Mouse (Mus musculus) forebrain, embryonic 10.5 days (tissue): ENCODE measurements around the gene Mns1. TPM values are rescaled to one million over a fixed set of nuclear protein-coding genes. Genes with fewer than 3 reads are reported as not detected.
"Not testable (repeated sequence)": the region's sequence is repeated elsewhere in the genome, so short reads cannot be mapped to it uniquely, and the experiment has no call there.

Experiments used
- DNase-seq: peaks from one replicate; pipeline ENCODE4 v3.0.0-alpha.2; 2017; ENCODE audit warnings: low spot score; ENCODE audit errors: extremely low spot score
- H3K27ac ChIP-seq: fragments of 300-500 bp; sonication (generic); 2 replicates; pipeline ENCODE4 v1.5.1; 2016; ENCODE audit warnings: mild to moderate bottlenecking
- H3K27me3 ChIP-seq: fragments of 300-500 bp; sonication (generic); 2 replicates; pipeline ENCODE4 v1.6.1; 2016; ENCODE audit warnings: mild to moderate bottlenecking; ENCODE audit not compliant: poor library complexity, severe bottlenecking
- H3K36me3 ChIP-seq: fragments of 300-500 bp; sonication (generic); replicated peaks from 2 replicates; pipeline ENCODE4 v1.6.1; 2016; ENCODE audit warnings: mild to moderate bottlenecking, moderate library complexity
- H3K4me1 ChIP-seq: fragments of 300-500 bp; sonication (generic); 2 replicates; pipeline ENCODE4 v1.6.1; 2016
- H3K4me3 ChIP-seq: fragments of 300-500 bp; sonication (generic); 2 replicates; pipeline ENCODE4 v1.5.1; 2016; ENCODE audit warnings: mild to moderate bottlenecking, moderate library complexity
- H3K9me3 ChIP-seq: fragments of 300-500 bp; sonication (generic); 2 replicates; pipeline ENCODE4 v1.6.1; 2016; ENCODE audit warnings: mild to moderate bottlenecking, moderate library complexity
- WGBS: fragments of 180-500 bp; shearing (Covaris S2); methylation state at CpG from one replicate; pipeline ENCODE4 v1.1.7; 2016; 5-methylcytosine and 5-hydroxymethylcytosine counted together
- polyA plus RNA-seq: library from polyadenylated mRNA; unstranded; fragments of >200 nt; fragmentation: Nextera tagmentation; extraction: Ambion mirVana; gene quantifications from 2 replicates; pipeline ENCODE4 v1.2.1, GENCODE M21; 2016

Mns1 gene
- polyA plus RNA-seq, 1 experiment from 2014 or later, result 61.8 TPM

DNA sequence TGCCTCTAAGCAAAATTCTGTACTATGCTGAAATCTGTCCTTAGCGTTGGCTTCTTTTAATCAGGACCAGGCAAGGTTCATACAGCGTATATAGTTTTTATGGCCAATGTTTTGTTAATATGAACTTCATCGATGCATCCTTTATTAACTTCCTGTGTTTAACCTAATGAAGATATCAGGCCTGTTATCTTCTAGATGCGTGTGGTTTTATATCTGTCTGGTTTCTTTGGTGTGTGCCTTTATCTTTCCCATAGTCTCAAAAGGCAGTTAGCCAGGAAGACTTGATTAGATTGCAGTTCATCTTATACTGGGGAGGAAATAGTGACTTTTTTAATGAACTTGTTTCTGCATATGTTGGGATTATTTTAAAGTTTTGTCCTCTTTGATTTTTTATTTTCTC lies 2.5 kb downstream of the Mns1 start:
- WGBS, result 95% methylated on average over 4 of the region's 4 CpGs

DNA sequence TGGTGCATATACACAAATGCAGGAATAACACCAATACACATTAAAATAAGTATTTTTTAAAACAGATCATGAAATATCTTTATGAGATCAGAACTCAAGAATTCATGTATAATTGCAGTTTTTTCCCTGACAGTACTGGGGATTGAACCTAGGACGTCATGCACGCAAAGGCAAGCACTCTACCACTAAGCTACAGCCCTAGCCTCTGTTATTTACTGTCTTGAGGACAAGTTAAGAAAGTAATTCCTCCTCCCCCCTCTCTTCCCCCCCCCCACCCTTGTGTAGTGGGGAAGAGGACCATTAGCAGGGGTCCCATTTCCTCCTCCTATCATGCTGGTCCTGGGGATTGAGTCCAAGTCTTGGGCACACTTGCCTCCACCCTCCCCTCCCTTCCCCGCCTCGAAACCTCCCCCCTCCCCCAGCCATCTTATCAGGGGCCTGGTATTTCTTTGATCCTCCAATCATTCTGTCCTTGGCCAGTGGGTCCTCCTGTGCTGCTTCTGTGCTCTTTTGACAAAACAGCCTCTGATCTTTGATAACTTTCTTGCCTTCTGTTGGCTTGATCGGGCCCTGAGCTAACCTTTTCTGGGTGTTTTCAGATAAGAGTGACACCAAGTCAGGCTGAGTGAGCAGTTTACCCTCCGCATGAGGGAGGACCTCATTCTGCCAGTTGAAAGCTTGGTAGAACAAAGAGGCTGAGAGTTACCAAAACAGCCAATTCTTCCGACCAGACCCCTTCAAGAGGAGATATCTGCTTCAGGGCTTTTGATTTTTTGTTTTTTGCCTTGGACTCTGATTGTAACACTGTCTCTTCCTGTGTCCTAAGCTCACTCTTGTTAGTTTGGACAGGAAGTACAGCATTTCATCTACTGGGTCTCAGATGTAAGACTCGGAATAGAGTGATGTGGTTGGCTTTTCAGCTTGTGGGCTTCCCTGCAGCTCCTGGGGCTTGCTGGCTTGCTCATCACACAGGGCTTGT lies 3.4 kb downstream of the Mns1 start:
- Histone ChIP-seq H3K4me3 (no peak overlapping the region), H3K36me3 (peaks cover 59% of the 10 kb centered on the region), H3K27me3 (no peaks in the 10 kb centered on the region), H3K9me3 (no peaks in the 10 kb centered on the region), H3K27ac (no peak overlapping the region), H3K4me1 (peaks cover 22% of the 10 kb centered on the region)
- no peak for DNase-seq
- WGBS, result 82% methylated on average over 8 of the region's 8 CpGs

More for the DNA sequence above, 2.5 kb downstream of the Mns1 start:
- no peak overlapping the region for H3K27ac ChIP-seq
- peaks cover 50% of the 10 kb centered on the region for H3K36me3 ChIP-seq
- no peak overlapping the region for H3K4me3 ChIP-seq
- no peaks in the 10 kb centered on the region for H3K9me3 ChIP-seq
- H3K27me3 ChIP-seq, result no peaks in the 10 kb centered on the region
- peaks cover 24% of the 10 kb centered on the region for H3K4me1 ChIP-seq
- DNase-seq, result no peak

DNA sequence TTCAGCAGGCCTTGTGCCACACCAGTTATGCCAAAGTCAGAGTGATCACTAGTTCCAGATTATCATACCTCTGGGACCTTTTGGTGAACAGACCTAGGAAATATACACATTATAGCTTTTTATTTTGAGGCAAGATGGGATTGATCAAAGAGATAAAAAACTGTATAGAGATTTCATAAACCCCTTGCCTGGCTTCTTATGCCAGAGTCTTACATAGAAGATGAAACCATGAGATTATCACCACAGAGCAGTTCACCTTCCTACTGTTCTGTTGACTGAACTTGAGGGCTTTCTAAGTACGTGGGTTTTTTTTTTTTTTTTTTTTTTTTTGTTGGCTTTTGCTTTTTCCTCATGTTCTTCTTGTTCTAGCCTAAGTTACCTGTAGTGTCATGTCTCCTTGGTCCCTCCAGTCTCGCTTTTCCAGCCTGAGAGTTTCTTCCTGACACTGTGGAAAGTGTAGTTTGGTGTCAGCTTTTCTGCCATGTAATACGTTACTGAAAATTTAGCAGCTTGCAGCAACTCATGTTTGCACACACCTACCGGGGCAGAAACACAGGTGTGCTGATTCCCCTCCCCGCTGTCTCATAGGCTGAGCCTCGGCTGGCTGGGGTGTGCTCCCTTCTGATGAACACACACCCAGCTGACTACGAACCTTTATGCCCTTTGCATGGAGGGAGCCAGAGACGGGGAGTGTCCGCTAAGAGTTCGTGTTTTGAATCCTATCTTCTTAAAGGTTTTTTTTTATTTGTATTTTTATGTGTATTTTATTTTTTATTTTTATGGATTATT lies 4.3 kb downstream of the Mns1 start:
- H3K36me3 ChIP-seq, result peaks cover 68% of the 10 kb centered on the region
- WGBS, result 93% methylated on average over 10 of the region's 10 CpGs
- no peaks in the 10 kb centered on the region for H3K27me3 ChIP-seq
- H3K4me1 ChIP-seq, result peaks cover 22% of the 10 kb centered on the region
- no peak for DNase-seq
- H3K27ac ChIP-seq, result no peak overlapping the region
- no peak overlapping the region for H3K4me3 ChIP-seq
- H3K9me3 ChIP-seq, result no peaks in the 10 kb centered on the region

DNA sequence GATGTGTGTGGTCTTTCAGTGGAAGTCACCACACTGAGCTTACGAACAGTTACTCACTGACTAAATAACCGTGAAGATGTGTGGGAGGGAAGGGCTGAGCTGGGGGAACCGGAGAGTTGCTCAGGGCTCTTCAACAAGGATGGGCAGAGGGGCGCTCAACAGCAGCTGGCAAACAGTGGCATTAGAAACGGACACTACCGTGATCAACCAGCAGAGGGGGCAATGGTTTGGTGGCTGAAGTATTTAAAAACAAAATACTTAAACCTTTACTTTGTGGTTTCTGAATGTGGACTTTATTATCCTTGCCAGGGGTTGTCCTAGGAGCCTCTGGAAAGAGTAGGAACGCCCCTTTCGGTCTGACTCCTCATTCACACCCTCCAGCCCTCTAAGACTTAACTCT lies 10.2 kb downstream of the Mns1 start:
- WGBS, result 64% methylated on average over 8 of the region's 8 CpGs
- Histone ChIP-seq H3K9me3 (no peaks in the 10 kb centered on the region), H3K4me1 (no peaks in the 10 kb centered on the region), H3K36me3 (peaks cover 100% of the 10 kb centered on the region), H3K27me3 (no peaks in the 10 kb centered on the region), H3K4me3 (no peak overlapping the region), H3K27ac (no peak overlapping the region)
- peak; percentile 27 for DNase-seq

DNA sequence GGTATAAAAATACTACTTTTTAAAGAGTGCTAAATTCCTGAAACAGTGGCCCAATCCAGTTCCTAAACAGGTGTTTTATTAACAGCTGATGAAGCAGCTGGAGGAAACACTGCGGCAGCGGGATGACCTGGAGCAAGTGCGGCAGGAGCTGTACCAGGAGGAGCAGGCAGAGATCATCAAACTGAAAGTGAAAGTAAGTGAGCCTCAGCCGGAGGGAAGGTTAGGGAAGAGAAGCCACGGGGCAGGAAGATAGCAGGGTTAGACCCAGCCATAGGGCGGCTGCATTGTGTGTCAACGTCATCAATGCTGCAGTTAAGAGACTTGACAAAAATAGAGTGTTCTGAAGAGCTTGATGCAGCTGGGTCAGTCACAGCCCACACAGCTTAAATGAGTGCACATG lies 11.6 kb downstream of the Mns1 start:
- DNase-seq, result no peak
- Histone ChIP-seq H3K4me3 (no peak overlapping the region), H3K36me3 (peaks cover 100% of the 10 kb centered on the region), H3K9me3 (no peaks in the 10 kb centered on the region), H3K27ac (no peak overlapping the region), H3K27me3 (no peaks in the 10 kb centered on the region), H3K4me1 (no peaks in the 10 kb centered on the region)
- WGBS, result 95% methylated on average over 7 of the region's 7 CpGs

DNA sequence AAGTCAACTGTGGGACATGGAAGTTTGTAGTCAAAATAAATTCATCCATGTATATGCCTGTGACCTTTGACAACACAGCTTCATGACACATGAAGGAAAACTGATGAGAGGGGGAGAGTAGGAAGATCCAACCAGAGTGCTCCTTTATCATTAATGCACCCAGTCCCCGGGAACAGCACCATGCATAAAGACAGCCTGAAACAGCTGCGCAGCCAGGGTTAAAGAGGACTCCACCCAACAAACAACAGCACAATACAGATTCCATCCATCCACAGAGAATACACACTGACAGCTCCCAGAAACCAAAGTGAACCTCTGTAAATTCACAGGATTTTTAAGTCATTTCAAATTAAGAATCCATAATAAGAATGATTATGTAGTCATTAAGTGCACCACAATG lies 12.0 kb downstream of the Mns1 start:
- Histone ChIP-seq H3K27ac (no peak overlapping the region), H3K9me3 (no peaks in the 10 kb centered on the region), H3K4me3 (no peak overlapping the region), H3K27me3 (no peaks in the 10 kb centered on the region), H3K4me1 (no peaks in the 10 kb centered on the region), H3K36me3 (peaks cover 98% of the 10 kb centered on the region)
- no peak for DNase-seq
- WGBS, result 94% methylated on average over 2 of the region's 2 CpGs

DNA sequence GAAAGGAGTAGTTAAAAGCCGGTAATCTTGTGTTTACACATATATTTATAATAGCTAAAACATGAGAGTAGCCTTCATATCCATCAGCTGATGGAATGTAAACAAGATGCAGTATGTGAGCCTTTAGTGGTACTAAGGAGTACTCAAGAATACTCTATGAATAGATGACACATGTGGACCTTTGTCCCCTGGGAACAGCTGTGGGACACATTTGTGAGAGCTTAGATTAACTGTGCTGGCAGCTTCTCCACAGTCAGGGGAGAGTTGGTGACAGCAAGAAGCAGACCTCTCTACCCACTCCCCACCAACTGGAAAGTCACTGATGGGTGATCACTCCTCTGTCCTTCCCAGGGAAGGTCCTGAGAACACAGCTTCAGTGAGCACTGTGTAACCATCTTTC lies 12.6 kb downstream of the Mns1 start:
- no peak for DNase-seq
- Histone ChIP-seq H3K4me1 (no peaks in the 10 kb centered on the region), H3K9me3 (no peaks in the 10 kb centered on the region), H3K27me3 (no peaks in the 10 kb centered on the region), H3K27ac (no peak overlapping the region), H3K36me3 (peaks cover 98% of the 10 kb centered on the region), H3K4me3 (no peak overlapping the region)
- 98% methylated on average over 1 of the region's 1 CpGs for WGBS

DNA sequence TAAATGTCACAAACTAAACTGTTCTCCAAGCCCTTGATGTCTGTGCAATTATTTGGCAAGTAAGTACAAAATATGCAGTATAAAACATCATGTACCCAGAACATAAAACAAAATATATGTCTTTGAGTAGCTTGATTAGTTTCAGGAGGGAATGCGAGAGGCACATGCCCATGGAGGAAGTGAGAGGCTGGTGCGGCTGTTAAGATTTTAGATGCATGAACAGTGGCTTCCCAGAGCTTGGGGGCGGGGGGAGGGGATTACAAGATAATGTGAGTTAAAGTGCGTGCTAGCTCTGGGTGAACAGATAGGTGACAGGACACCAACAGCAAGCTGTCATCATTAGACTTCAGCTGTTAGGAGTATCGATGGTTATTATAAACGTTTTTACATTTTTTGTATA lies 13.3 kb downstream of the Mns1 start:
- Histone ChIP-seq H3K27me3 (no peaks in the 10 kb centered on the region), H3K9me3 (no peaks in the 10 kb centered on the region), H3K4me1 (no peaks in the 10 kb centered on the region), H3K27ac (no peak overlapping the region), H3K36me3 (peaks cover 97% of the 10 kb centered on the region), H3K4me3 (no peak overlapping the region)
- 90% methylated on average over 6 of the region's 6 CpGs for WGBS
- DNase-seq, result no peak

DNA sequence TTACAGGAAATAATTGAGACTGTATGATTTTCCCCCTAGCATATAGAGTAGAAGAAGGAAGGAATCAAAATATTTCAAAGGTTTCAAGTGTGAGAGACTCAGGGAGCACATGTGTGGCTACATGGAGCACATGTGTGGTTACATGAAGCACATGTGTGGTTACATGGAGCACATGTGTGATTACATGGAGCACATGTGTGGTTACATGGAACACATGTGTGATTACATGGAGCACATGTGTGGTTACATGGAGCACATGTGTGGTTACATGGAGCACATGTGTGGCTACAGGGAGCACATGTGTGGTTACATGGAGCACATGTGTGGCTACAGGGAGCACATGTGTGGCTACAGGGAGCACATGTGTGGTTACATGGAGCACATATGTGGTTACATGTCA lies 16.5 kb downstream of the Mns1 start:
- peaks cover 97% of the 10 kb centered on the region for H3K36me3 ChIP-seq
- not testable (repeated sequence) for H3K27me3 ChIP-seq, H3K4me1 ChIP-seq, DNase-seq, H3K4me3 ChIP-seq, H3K27ac ChIP-seq, H3K9me3 ChIP-seq

DNA sequence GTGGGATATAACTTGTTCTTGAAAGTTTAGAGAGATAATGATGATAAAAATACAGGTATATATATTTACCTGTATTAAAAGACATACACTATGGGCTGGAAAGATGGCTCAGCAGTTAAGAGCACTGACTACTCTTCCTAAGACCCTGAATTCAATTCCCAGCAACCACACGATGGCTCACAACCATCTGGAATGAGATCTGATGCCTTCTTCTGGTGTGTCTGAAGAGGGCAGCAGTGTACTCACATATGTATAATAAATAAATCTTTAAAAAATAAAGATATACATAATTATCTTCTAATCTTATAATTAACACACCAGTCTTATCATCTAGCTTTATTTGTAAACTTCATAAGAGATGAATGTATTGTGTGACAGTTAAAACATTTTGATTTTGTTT lies 18.6 kb downstream of the Mns1 start:
- Histone ChIP-seq H3K27me3 (no peaks in the 10 kb centered on the region), H3K27ac (no peak overlapping the region), H3K4me3 (no peak overlapping the region), H3K36me3 (peaks cover 97% of the 10 kb centered on the region), H3K4me1 (no peaks in the 10 kb centered on the region), H3K9me3 (no peaks in the 10 kb centered on the region)
- no peak for DNase-seq
- WGBS, result 53% methylated on average over 1 of the region's 1 CpGs

DNA sequence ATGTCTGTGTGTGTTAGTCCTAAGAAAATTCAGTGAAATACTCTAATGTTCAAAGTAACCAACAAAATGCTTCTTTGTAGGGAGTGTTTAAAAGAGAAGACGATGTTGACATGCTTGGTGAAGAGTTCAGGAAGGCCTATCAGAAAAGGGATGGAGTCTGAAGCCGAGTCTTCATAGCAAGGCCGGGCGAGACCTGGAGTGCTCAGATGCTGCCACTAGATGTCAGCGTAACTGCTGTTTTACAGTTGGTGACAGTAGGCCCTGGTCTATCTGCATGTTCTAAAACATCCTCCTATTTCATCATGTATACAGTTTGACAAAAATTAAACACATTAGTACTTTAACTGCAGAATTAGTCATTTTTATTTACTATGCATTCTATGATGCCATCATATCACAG lies 20.4 kb downstream of the Mns1 start:
- WGBS, result 33% methylated on average over 5 of the region's 5 CpGs
- Histone ChIP-seq H3K4me1 (no peaks in the 10 kb centered on the region), H3K36me3 (peaks cover 93% of the 10 kb centered on the region), H3K9me3 (no peaks in the 10 kb centered on the region), H3K27ac (no peak overlapping the region), H3K27me3 (no peaks in the 10 kb centered on the region), H3K4me3 (no peak overlapping the region)
- peak; percentile 44 for DNase-seq

DNA sequence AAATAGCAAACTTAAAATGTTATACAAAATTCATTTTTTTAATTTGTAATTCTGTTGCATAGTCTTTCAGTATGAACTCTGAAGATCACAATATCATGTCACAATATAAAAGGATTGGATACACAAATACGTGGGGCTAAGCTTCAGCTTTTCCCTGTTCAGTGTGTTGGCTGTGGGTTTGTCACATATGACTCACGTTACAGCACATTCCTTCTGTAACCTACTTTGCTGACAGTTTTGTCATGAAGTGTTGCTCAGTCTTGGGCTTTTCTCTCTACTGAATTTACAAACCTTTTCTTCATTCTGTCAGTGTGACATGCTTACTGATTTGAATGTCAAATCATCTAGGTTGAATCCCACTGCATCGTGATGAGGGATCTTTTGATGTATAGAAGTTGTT lies 21.9 kb downstream of the Mns1 start:
- H3K36me3 ChIP-seq, result peaks cover 95% of the 10 kb centered on the region
- H3K27ac ChIP-seq, result no peak overlapping the region
- 89% methylated on average over 3 of the region's 3 CpGs for WGBS
- no peaks in the 10 kb centered on the region for H3K4me1 ChIP-seq
- no peak overlapping the region for H3K4me3 ChIP-seq
- DNase-seq, result no peak
- H3K9me3 ChIP-seq, result no peaks in the 10 kb centered on the region
- H3K27me3 ChIP-seq, result no peaks in the 10 kb centered on the region

DNA sequence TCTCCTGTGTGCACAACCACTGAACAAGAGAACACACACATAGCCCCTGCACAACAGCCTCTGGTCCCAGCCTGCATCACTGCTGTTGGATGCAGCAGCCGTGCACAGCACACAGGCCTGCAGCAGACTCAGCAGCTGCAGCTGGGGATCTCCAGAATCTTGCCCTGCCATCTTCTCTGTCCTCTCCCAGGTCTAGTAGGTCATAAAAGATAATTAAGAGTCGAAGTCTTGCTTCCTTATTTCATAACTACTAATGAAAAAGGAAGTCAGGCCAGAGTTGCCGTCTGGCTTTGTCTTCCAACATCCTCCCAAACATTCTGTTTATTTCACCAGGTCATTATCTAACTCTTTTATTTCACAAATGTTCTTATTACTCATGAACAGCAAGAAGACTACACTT lies 23.0 kb downstream of the Mns1 start:
- DNase-seq, result no peak
- no peak overlapping the region for H3K27ac ChIP-seq
- H3K27me3 ChIP-seq, result no peaks in the 10 kb centered on the region
- no peaks in the 10 kb centered on the region for H3K9me3 ChIP-seq
- H3K36me3 ChIP-seq, result peaks cover 95% of the 10 kb centered on the region
- no peaks in the 10 kb centered on the region for H3K4me1 ChIP-seq
- no peak overlapping the region for H3K4me3 ChIP-seq
- 88% methylated on average over 3 of the region's 3 CpGs for WGBS
